Mouse (Mus musculus) kidney, adult 2 months (tissue): ENCODE data around the gene Nme4.

Experiments used
- CTCF ChIP-seq: fragments of 200-500 bp; conservative IDR thresholded peaks from 2 replicates; pipeline ENCODE4 v1.5.1; 2011; ENCODE audit warnings: low read depth, mild to moderate bottlenecking, control low read depth, low read length, moderate library complexity, mixed read lengths; ENCODE audit not compliant: insufficient read depth, insufficient read length
- POLR2A ChIP-seq: fragments of 200-500 bp; IDR thresholded peaks from one replicate; pipeline ENCODE4 v1.6.1; 2011; ENCODE audit warnings: low read depth, low read length, control low read depth

DNA sequence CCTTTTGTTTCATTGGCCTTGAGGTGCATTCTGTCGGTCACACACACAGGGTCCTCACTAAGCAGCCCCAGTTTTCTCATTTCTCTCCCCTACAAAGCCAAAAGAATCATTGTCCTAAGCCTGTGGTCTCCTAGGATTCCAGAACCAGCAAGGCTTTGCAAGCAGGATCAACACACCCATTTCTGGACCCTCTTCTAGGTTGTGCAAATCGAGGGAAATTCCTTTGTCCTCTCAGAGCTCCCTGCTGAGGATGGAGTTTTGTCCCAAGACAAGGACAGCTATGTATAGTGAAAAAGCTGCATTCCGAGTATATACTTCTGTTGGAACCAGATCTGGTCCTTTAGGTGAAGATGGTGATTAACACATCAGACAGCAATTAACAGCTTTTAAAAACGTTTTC, 14.8 kb upstream of the Nme4 start:
- no peak for TF ChIP-seq CTCF
- TF ChIP-seq POLR2A, result no peak
